1 mouse cellular context compared by ENCODE assay signal in genomic region chr10:93624151-93624550, GRCm38 (mm10).
TF ChIP-seq lines count a peak whose summit lies in the region.

No protein-coding gene starts in this region.

TF ChIP-seq in CH12.LX, 34 proteins besides CTCF, POLR2A, EP300 and RAD21 (continued from another document):
- TF ChIP-seq RCOR1 (conservative IDR thresholded peaks at IDR 0.05; ENCODE audit: low read depth, low read length) (no peak), BHLHE40 (IDR thresholded peaks at IDR 0.05; ENCODE audit: low read depth, low read length) (no peak), CHD2 (IDR thresholded peaks at IDR 0.05; ENCODE audit: low read length) (no peak), E2F4 (IDR thresholded peaks at IDR 0.05; ENCODE audit: insufficient replicate concordance, low read depth, low read length) (no peak), IRF4 (IDR thresholded peaks at IDR 0.05; ENCODE audit: low read depth, low read length) (no peak), UBTF (IDR thresholded peaks at IDR 0.05; ENCODE audit: low read depth, low read length) (no peak), KAT2A (IDR thresholded peaks at IDR 0.05; ENCODE audit: insufficient replicate concordance, low read length) (no peak), JUND (conservative IDR thresholded peaks at IDR 0.05; ENCODE audit: low read depth, low read length) (no peak), ZC3H11A (IDR thresholded peaks at IDR 0.05; ENCODE audit: low read depth, low read length) (no peak)
